Comparison of ENCODE assay signal across 8 mouse cellular contexts in the genomic region with DNA sequence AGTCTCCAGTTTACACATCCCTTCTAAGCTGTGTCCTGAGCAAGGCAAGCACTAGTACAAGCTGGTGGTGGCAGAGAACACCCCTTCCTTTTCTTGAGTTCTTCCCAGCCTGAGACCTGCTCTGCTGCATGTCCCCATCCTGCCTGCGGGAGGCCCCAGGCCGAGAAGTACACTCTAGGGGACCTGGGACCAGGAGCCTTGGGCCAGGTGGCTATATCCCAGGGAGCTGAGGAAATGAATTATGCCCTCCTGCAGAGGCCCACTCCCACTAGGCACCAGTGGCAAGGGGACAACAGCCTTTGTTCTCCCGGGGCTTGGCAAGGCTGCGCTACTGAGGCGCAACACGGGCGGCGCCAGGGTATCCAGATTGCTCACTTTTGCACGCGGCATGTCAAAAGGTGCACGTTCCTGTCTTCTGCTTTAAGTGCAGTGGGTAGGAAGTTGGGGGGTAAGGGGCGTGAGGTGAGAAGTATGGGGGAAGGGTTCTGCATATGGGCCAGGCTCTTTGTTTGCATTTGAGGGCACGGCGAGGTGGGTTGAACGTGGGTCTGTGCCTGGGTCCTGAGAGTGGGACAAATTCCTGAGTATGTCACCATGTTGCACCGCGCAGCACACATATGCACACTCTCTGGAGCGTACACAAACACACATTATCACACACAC. TPM values are rescaled to one million over a fixed set of nuclear protein-coding genes. Genes with fewer than 3 reads are reported as not detected.
DNase-seq lines count a peak whose midpoint lies in the region; ATAC-seq and TF ChIP-seq lines count a peak whose summit lies in the region.

No protein-coding gene starts in this region.

- peak; percentile 22 to 28 for DNase-seq in layer of hippocampus, postnatal 10 days (ENCODE audit: low spot score in 2 of 2)
- DNase-seq in layer of hippocampus, adult 9-10 months (ENCODE audit: low spot score): no peak
- DNase-seq in cerebellum, adult 11 months: peak; percentile 22
- DNase-seq in forebrain, embryonic 14.5 days (ENCODE audit: low spot score): peak; percentile 51
- no peak for DNase-seq in testis, postnatal 14 days (ENCODE audit: low spot score)
- DNase-seq in kidney, postnatal 36 days: no peak

- no peaks in the 10 kb centered on the region for H3K36me3 ChIP-seq in forebrain, embryonic 14.5 days (ENCODE audit: control insufficient read depth, insufficient read depth, low read length)
- no peaks in the 10 kb centered on the region for H3K36me3 ChIP-seq in intestine, postnatal 0 days (ENCODE audit: control insufficient read depth, insufficient read depth)
- no peaks in the 10 kb centered on the region for H3K36me3 ChIP-seq in neural tube, embryonic 14.5 days (ENCODE audit: control insufficient read depth, insufficient read depth, low read length)

- ATAC-seq in forebrain, embryonic 14.5 days: peak; percentile 49
- ATAC-seq in intestine, postnatal 0 days: no peak
- peak; percentile 62 for ATAC-seq in neural tube, embryonic 14.5 days (ENCODE audit: low read depth)

- TF ChIP-seq CTCF in intestine, postnatal 0 days (IDR thresholded peaks at IDR 0.05; ENCODE audit: low read depth): peak; percentile 8; the same call in 1 of the 2 replicates

- H3K4me2 ChIP-seq in forebrain, embryonic 14.5 days (ENCODE audit: low read length): peak overlapping the region; percentile 54
- peak overlapping the region; percentile 77 for H3K4me2 ChIP-seq in intestine, postnatal 0 days (replicated peaks; ENCODE audit: low read depth)
- H3K4me2 ChIP-seq in neural tube, embryonic 14.5 days (ENCODE audit: low read depth, low read length): peak overlapping the region; percentile 51

- peak overlapping the region; percentile 75 for H3K9ac ChIP-seq in forebrain, embryonic 14.5 days (ENCODE audit: low read length)
- no peak overlapping the region for H3K9ac ChIP-seq in intestine, postnatal 0 days (ENCODE audit: low read depth, low read length)
- H3K9ac ChIP-seq in neural tube, embryonic 14.5 days (replicated peaks; ENCODE audit: low read depth, low read length): peak overlapping the region; percentile 74; the same call in 1 of the 2 replicates

- no peaks in the 10 kb centered on the region for H3K4me1 ChIP-seq in forebrain, embryonic 14.5 days (ENCODE audit: control insufficient read depth, insufficient read depth, low read length)
- no peaks in the 10 kb centered on the region for H3K4me1 ChIP-seq in intestine, postnatal 0 days (replicated peaks; ENCODE audit: control insufficient read depth, insufficient read depth, low read length)
- no peaks in the 10 kb centered on the region for H3K4me1 ChIP-seq in neural tube, embryonic 14.5 days (ENCODE audit: control insufficient read depth, insufficient read depth, low read length)

- peak overlapping the region; percentile 46 for H3K4me3 ChIP-seq in forebrain, embryonic 14.5 days (ENCODE audit: low read depth, low read length)
- no peak overlapping the region for H3K4me3 ChIP-seq in intestine, postnatal 0 days (ENCODE audit: low read depth, low read length)
- H3K4me3 ChIP-seq in neural tube, embryonic 14.5 days (ENCODE audit: low read depth, low read length): peak overlapping the region; percentile 52

- no peaks in the 10 kb centered on the region for H3K27me3 ChIP-seq in forebrain, embryonic 14.5 days (replicated peaks; ENCODE audit: control insufficient read depth, insufficient read depth, low read length)
- H3K27me3 ChIP-seq in intestine, postnatal 0 days (replicated peaks; ENCODE audit: control insufficient read depth, insufficient read depth, low read length): peaks cover 6% of the 10 kb centered on the region; the same call in 1 of the 2 replicates
- H3K27me3 ChIP-seq in neural tube, embryonic 14.5 days (ENCODE audit: control insufficient read depth, insufficient read depth, low read length): no peaks in the 10 kb centered on the region

- 34% methylated on average over 18 of the region's 18 CpGs for WGBS in forebrain, embryonic 14.5 days
- 26% methylated on average over 13 of the region's 18 CpGs for WGBS in intestine, postnatal 0 days
- WGBS in neural tube, embryonic 14.5 days: 30% methylated on average over 18 of the region's 18 CpGs

- peak overlapping the region; percentile 21; the same call in 1 of the 2 replicates for H3K27ac ChIP-seq in forebrain, embryonic 14.5 days (ENCODE audit: low read depth, low read length)
- H3K27ac ChIP-seq in intestine, postnatal 0 days (ENCODE audit: low read depth, low read length): no peak overlapping the region
- peak overlapping the region; percentile 34; the same call in 1 of the 2 replicates for H3K27ac ChIP-seq in neural tube, embryonic 14.5 days (ENCODE audit: low read depth, low read length)

- no peaks in the 10 kb centered on the region for H3K9me3 ChIP-seq in forebrain, embryonic 14.5 days (replicated peaks; ENCODE audit: control insufficient read depth, low read length)
- H3K9me3 ChIP-seq in intestine, postnatal 0 days (ENCODE audit: control insufficient read depth): no peaks in the 10 kb centered on the region
- no peaks in the 10 kb centered on the region for H3K9me3 ChIP-seq in neural tube, embryonic 14.5 days (ENCODE audit: control insufficient read depth, low read length)

RNA-seq across cellular contexts. Expression of gene Fgf13, which starts 1.7 kb away (rescaled TPM):
- 100 to 1,000 TPM; 404 to 467 TPM for total RNA-seq in layer of hippocampus, postnatal 10 days (2021)
- 72.1 and 78.9 TPM in 2 replicates for polyA plus RNA-seq in forebrain, embryonic 14.5 days (2014; fragmentation: Nextera tagmentation; extraction: Ambion mirVana)
- polyA plus RNA-seq in intestine, postnatal 0 days (2015; fragmentation: Nextera tagmentation; extraction: Ambion mirVana): 18.7 and 19.9 TPM in 2 replicates
- polyA plus RNA-seq in neural tube, embryonic 14.5 days (2014; fragmentation: Nextera tagmentation; extraction: Ambion mirVana): 121 and 162 TPM in 2 replicates

Comparison
In these comparisons a context has a peak if more than half of its experiments do, and no peak if none do; other contexts are left out.
1. DNase-seq: peak in layer of hippocampus, postnatal 10 days (2 of 2), cerebellum, adult 11 months (single experiment) and forebrain, embryonic 14.5 days (single experiment); none in layer of hippocampus, adult 9-10 months (single experiment), testis, postnatal 14 days (single experiment) and kidney, postnatal 36 days (0 of 2).
2. Peak in every context shown above with its lines, with median percentiles within 50 percentile points of each other: H3K4me2 ChIP-seq.